Mouse (Mus musculus) limb, embryonic 10.5 days (tissue): ENCODE data around the gene Mrps21. TPM values are rescaled to one million over a fixed set of nuclear protein-coding genes. Genes with fewer than 3 reads are reported as not detected.
A peak's percentile ranks its signal among the peaks of the same experiment; 100 is the strongest.
"Not testable (repeated sequence)": the region's sequence is repeated elsewhere in the genome, so short reads cannot be mapped to it uniquely, and the experiment has no call there.

Experiments
- DNase-seq: peaks from one replicate; pipeline ENCODE4 v3.0.0-alpha.2; 2017; ENCODE audit warnings: low spot score
- H3K27ac ChIP-seq: fragments of 300-500 bp; sonication (generic); 2 replicates; pipeline ENCODE4 v1.5.1; 2016; ENCODE audit warnings: mild to moderate bottlenecking
- H3K27me3 ChIP-seq: fragments of 300-500 bp; sonication (generic); 2 replicates; pipeline ENCODE4 v1.6.1; 2016; ENCODE audit warnings: low read depth, mild to moderate bottlenecking; ENCODE audit not compliant: poor library complexity, severe bottlenecking
- H3K36me3 ChIP-seq: fragments of 300-500 bp; sonication (generic); 2 replicates; pipeline ENCODE4 v1.6.1; 2016; ENCODE audit warnings: mild to moderate bottlenecking, moderate library complexity
- H3K4me1 ChIP-seq: fragments of 300-500 bp; sonication (generic); 2 replicates; pipeline ENCODE4 v1.6.1; 2016
- H3K4me3 ChIP-seq: fragments of 300-500 bp; sonication (generic); 2 replicates; pipeline ENCODE4 v1.5.1; 2016; ENCODE audit warnings: mild to moderate bottlenecking, moderate library complexity
- H3K9me3 ChIP-seq: fragments of 300-500 bp; sonication (generic); replicated peaks from 2 replicates; pipeline ENCODE4 v1.6.1; 2016; ENCODE audit warnings: mild to moderate bottlenecking
- WGBS: fragments of 180-500 bp; shearing (Covaris S2); methylation state at CpG from one replicate; pipeline ENCODE4 v1.1.7; 2016; 5-methylcytosine and 5-hydroxymethylcytosine counted together
- polyA plus RNA-seq: library from polyadenylated mRNA; unstranded; fragments of >200 nt; fragmentation: Nextera tagmentation; extraction: Ambion mirVana; gene quantifications from 2 replicates; pipeline ENCODE4 v1.2.1, GENCODE M21; 2016

Mrps21 gene
- polyA plus RNA-seq, 1 experiment from 2014 or later = 357 TPM

GRCm38 (mm10) chr3:95901616-95902372 is 30.5 kb upstream of the Mrps21 start:
- Histone ChIP-seq H3K9me3 (no peaks in the 10 kb centered on the region), H3K27ac (peak overlapping the region; percentile 96), H3K27me3 (no peaks in the 10 kb centered on the region), H3K36me3 (peaks cover 51% of the 10 kb centered on the region), H3K4me3 (peak overlapping the region; percentile 60), H3K4me1 (peaks cover 54% of the 10 kb centered on the region)
- DNase-seq = no peak
- 71% methylated on average over 9 of the region's 9 CpGs for WGBS

GRCm38 (mm10) chr3:95899800-95900524 is 28.6 kb upstream of the Mrps21 start:
- Histone ChIP-seq H3K36me3 (peaks cover 56% of the 10 kb centered on the region), H3K4me1 (peaks cover 44% of the 10 kb centered on the region), H3K27ac (no peak overlapping the region), H3K27me3 (no peaks in the 10 kb centered on the region), H3K9me3 (no peaks in the 10 kb centered on the region), H3K4me3 (no peak overlapping the region)
- 83% methylated on average over 13 of the region's 13 CpGs for WGBS
- no peak for DNase-seq

DNA sequence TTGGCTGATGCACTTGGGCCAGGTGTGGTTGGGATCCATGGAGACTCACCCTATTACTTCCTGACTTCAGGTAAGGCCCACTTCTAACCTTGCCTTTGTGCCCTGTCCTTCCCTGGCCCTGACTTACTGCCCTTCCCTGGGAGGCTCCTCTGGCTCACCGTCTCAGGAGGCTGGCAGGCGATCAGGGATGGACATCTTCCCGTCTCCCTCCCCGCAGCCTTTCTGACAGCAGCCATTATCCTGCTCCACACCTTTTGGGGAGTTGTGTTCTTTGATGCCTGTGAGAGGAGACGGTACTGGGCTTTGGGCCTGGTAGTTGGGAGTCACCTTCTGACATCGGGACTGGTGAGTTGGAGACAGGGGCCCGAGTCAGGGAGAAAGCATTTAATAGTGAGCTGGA is 24.2 kb upstream of the Mrps21 start:
- H3K27me3 ChIP-seq, H3K27ac ChIP-seq, DNase-seq, H3K9me3 ChIP-seq: not testable (repeated sequence)
- Histone ChIP-seq H3K4me1 (peaks cover 41% of the 10 kb centered on the region), H3K4me3 (0 out of 2 replicates have a peak overlapping the region, but pooled peaks have one; percentile 17), H3K36me3 (peaks cover 38% of the 10 kb centered on the region)
- WGBS = 86% methylated on average over 7 of the region's 7 CpGs

DNA sequence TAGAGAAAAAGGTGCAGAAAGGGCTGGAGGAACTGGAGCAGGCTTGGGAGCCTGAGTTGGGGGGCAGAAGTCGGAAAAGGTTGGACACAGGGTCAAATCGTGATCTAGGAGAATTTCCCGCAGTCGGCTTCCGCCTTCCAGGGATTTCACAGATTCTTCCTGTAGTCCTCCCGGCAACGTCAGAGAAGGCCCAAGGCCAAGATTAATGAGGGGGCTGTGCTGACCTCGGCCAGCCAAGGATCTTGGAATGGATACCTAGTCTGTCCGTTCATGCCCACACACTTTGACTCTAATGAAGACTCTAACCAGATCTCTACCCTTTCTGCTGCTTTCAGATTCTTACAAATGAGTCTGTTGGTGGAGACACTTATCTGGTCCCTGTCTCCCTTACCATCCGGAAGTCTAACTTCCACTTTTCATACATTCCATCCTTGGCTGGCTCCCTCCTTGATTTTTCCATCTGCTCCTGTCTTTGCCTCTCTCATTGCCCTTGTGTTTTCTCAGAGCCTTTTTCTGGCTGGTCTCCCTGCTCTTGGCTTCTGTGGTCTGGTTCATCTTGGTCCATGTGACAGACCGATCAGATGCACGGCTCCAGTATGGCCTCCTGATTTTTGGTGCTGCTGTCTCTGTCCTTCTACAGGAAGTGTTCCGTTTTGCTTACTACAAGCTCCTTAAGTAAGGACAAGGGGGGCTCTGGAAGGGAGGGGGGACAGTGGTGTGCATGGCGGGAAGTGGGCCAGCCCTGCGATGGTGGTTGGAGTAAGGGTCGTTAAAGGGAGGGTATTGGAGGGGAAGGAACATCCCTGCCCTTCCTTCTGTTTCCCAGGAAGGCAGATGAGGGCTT is 23.2 kb upstream of the Mrps21 start:
- peak; percentile 47 for DNase-seq
- no peaks in the 10 kb centered on the region for H3K27me3 ChIP-seq
- H3K4me1 ChIP-seq = peaks cover 46% of the 10 kb centered on the region
- peaks cover 28% of the 10 kb centered on the region for H3K36me3 ChIP-seq
- H3K27ac ChIP-seq = peak overlapping the region; percentile 78
- no peaks in the 10 kb centered on the region for H3K9me3 ChIP-seq
- WGBS = 16% methylated on average over 16 of the region's 16 CpGs
- H3K4me3 ChIP-seq = peak overlapping the region; percentile 77

DNA sequence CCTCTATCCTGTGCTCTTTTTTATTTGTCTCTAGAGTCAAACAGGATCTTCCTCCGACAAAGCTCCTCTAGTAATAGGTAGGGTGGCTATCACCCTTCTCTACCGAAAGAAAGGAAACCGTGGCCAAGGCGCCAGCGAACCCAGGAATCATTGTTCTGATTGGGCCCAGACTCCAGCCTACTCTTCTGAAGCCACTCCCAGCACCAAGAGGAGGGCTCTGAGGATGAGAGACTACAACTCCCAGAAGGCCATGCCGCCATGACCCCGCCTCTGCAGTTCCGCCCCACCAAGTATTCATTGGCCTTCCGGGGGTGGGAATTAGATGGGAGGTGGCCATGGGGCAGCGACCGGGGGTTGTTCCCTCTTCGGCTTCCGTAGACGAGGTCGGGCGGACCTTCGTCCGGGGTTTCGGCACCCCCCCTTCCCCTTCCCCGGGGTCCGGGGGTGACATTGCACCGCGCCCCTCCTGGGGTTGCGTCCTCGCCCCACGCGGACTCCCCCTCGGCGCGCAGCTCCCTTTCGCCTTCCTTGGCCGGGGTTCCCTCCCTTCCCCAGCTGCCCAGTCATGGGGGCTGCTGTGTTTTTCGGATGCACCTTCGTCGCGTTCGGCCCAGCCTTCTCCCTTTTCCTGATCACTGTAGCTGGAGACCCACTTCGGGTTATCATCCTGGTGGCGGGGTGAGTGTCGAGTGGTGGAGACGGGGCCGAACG is 22.4 kb upstream of the Mrps21 start, which contains the start of gene Aph1a:
Gene Aph1a (plus strand): TSS at position 364 of the 711 bp plus-strand sequence.
- H3K27me3 ChIP-seq, H3K9me3 ChIP-seq: not testable (repeated sequence)
- peaks cover 20% of the 10 kb centered on the region for H3K36me3 ChIP-seq
- peaks cover 50% of the 10 kb centered on the region for H3K4me1 ChIP-seq
- peak within 1 kb of the TSS; percentile 78 for H3K27ac ChIP-seq
- peak within 1 kb of the TSS; percentile 77 for H3K4me3 ChIP-seq
- DNase-seq = peak; percentile 92
- WGBS = under 1% methylated on average over 30 of the region's 43 CpGs

- 11% methylated on average over 7 of the region's 7 CpGs for WGBS
- peak; percentile 39 for DNase-seq
- Histone ChIP-seq H3K4me1 (peaks cover 50% of the 10 kb centered on the region), H3K9me3 (no peaks in the 10 kb centered on the region), H3K36me3 (peaks cover 14% of the 10 kb centered on the region), H3K4me3 (peak overlapping the region; percentile 77), H3K27ac (peak overlapping the region; percentile 78), H3K27me3 (no peaks in the 10 kb centered on the region)
These were observed 21.8 kb upstream of the Mrps21 start for GRCm38 (mm10) chr3:95893126-95893525.

DNA sequence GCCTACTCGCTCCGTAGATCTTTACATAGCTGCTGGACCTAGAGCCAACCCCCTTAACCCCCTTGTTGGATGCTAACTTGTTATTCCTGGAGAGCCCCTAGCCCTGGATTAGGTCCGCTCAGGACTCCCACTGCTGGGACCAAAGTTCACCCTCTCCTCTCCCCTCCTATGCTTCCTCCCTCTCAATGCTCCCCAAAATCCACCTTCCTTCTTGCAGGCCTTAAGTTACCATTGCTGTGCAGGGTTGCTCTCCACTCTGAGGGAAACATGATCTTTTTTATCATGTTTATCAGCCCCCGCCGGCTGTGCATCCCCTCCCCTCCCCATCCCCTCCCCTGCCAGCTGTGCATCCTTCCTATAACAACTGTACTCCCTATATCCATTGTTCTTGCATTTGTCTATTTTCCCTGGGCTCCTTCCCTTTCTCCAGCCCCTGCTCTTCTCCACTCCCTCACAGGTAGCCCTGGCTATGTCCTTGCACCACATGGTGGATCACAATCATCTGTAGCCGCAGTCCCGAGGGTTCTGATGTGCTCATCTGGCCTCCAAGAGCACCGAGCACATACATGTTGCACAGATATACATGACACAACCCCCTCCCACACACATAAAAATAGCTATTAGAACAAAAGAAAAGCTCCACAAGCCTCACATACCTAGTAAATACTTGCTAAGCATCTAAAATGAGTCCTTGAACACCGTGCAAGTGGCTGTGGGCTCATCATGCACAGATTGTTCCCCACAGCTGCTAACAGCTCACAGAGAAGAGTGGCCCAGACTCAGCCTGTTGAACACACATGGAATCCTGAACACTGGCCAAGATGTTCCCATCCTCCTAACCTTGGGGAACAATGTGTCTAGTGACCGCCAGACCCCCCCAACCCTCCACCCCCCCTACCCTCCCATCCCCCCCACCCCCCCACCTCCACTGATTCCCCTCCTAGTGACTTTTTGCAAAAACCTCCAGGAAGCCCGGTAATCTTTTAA is 21.0 kb upstream of the Mrps21 start:
- Histone ChIP-seq H3K4me1 (peaks cover 50% of the 10 kb centered on the region), H3K27me3 (no peaks in the 10 kb centered on the region), H3K4me3 (peak overlapping the region; percentile 39), H3K36me3 (peaks cover 6% of the 10 kb centered on the region; the same call in 1 of the 2 replicates), H3K9me3 (no peaks in the 10 kb centered on the region), H3K27ac (peak overlapping the region; percentile 78)
- DNase-seq = no peak
- 35% methylated on average over 11 of the region's 11 CpGs for WGBS

DNA sequence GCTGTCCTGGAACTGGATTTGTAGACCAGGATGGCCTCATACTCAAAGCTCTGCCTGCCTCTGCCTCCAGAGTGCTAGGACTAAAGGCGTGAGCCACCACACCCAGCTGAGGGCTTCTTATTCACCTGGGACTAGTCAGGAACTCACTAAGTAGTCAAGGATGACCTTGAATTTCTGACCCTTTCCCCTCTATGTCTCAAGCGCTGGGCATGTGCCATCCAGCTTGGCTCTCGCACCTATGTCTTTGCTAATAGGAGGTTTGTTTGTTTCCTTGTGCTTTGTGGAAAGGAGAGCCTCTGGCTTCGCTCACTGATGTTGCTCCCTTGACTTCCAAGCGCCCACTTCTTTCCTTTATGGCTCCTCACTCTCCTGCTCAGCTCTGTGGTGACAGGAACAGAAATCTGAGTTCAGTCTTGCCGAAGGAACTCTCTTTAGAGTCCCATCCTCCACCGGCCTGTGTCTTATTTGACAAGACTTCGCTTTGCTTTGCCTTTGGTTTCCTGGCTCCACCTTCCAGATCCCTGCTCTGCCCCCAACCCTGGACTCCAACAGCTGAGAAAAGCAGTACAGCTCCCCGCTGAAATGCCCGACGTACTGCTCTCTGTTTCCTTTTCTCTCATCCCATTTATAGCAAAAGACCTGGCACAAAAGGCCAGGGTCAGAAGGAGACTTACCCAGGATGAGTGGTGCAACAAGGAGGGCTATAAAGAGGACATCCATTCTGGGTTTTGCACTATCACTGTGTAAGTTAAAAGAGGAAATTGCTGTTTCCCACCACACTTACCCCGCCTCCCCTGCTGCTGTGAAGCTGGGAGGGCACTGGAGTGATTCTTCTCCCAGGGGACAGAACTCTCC is 20.1 kb upstream of the Mrps21 start, which contains the start of gene BC028528:
Gene BC028528 (minus strand): TSS at position 795 of the 855 bp plus-strand sequence.
- no peaks in the 10 kb centered on the region for H3K9me3 ChIP-seq
- no peaks in the 10 kb centered on the region for H3K27me3 ChIP-seq
- H3K4me1 ChIP-seq = peaks cover 50% of the 10 kb centered on the region
- peak within 1 kb of the TSS; percentile 39 for H3K4me3 ChIP-seq
- WGBS = 21% methylated on average over 12 of the region's 12 CpGs
- H3K27ac ChIP-seq = peak within 1 kb of the TSS; percentile 78
- DNase-seq = peak; percentile 44
- peaks cover 5% of the 10 kb centered on the region; the same call in 1 of the 2 replicates for H3K36me3 ChIP-seq

- Histone ChIP-seq H3K9me3 (no peaks in the 10 kb centered on the region), H3K4me3 (no peak overlapping the region), H3K36me3 (no peaks in the 10 kb centered on the region), H3K4me1 (peaks cover 39% of the 10 kb centered on the region), H3K27me3 (no peaks in the 10 kb centered on the region), H3K27ac (peak overlapping the region; percentile 66)
- 17% methylated on average over 3 of the region's 3 CpGs for WGBS
- peak; percentile 71 for DNase-seq
These were observed 18.3 kb upstream of the Mrps21 start for GRCm38 (mm10) chr3:95889664-95890063.

DNA sequence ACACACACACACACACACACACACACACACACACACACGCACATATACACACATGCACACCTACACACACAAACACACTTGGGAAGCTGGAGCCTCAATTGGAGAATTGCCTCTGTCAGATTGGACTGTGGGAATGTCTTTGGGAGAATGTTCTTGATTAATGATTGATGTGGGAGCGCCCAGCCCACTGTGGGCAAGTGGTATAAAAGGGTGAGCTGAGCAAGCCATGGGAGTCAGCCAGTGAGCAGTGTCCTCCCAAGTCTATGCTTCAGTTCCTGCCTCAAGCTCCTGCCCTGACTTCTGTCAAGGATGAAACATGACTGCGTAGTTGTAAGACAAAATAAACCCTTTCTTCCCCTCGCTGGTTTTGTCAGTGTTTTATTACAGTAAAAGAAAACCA is 16.3 kb upstream of the Mrps21 start:
- no peaks in the 10 kb centered on the region for H3K36me3 ChIP-seq
- WGBS = 84% methylated on average over 4 of the region's 4 CpGs
- H3K4me3 ChIP-seq = no peak overlapping the region
- H3K27me3 ChIP-seq = no peaks in the 10 kb centered on the region
- no peak for DNase-seq
- H3K9me3 ChIP-seq = no peaks in the 10 kb centered on the region
- no peak overlapping the region; the same call in 1 of the 2 replicates for H3K27ac ChIP-seq
- peaks cover 32% of the 10 kb centered on the region for H3K4me1 ChIP-seq
